Mouse (Mus musculus) cortical plate, adult 2 months (tissue): ENCODE data around the gene Pafah1b1. TPM values are rescaled to one million over a fixed set of nuclear protein-coding genes. Genes with fewer than 3 reads are reported as not detected.

Experiments used
- H3K27ac ChIP-seq: fragments of 200-500 bp; 2 replicates; pipeline ENCODE4 v1.5.1; 2012; ENCODE audit warnings: low read length, control low read depth, inconsistent platforms; ENCODE audit not compliant: insufficient read depth
- H3K4me1 ChIP-seq: fragments of 200-500 bp; 2 replicates; pipeline ENCODE4 v1.6.1; 2011; ENCODE audit warnings: low read length; ENCODE audit not compliant: control insufficient read depth, insufficient read depth
- H3K4me3 ChIP-seq: fragments of 200-500 bp; 2 replicates; pipeline ENCODE4 v1.5.1; 2011; ENCODE audit warnings: mild to moderate bottlenecking, low read length, control low read depth; ENCODE audit not compliant: insufficient read depth
- CTCF ChIP-seq: fragments of 200-500 bp; IDR thresholded peaks from 2 replicates; pipeline ENCODE4 v1.5.1; 2011; ENCODE audit warnings: mild to moderate bottlenecking, control low read depth, low read length; ENCODE audit not compliant: insufficient read depth; ENCODE audit errors: extremely low read depth
- POLR2A ChIP-seq: fragments of 200-500 bp; IDR thresholded peaks from 2 replicates; pipeline ENCODE4 v1.6.1; 2011; ENCODE audit warnings: mild to moderate bottlenecking, low read length, control low read depth; ENCODE audit not compliant: insufficient read depth; ENCODE audit errors: extremely low read depth
- polyA plus RNA-seq: library from polyadenylated mRNA; depleted of rRNA; stranded (reverse); fragments of >200 nt; gene quantifications from 2 replicates; pipeline ENCODE4 v1.2.3, GENCODE M21; 2012; rRNA removed

The Pafah1b1 gene
- polyA plus RNA-seq, 1 experiment, result 177 TPM

- Histone ChIP-seq H3K4me3 (peak overlapping the region; percentile 31), H3K4me1 (peaks cover 5% of the 10 kb centered on the region), H3K27ac (peak overlapping the region; percentile 3; the same call in 1 of the 2 replicates)
- TF ChIP-seq CTCF (no peak), POLR2A (no peak)
These were observed 87.0 kb downstream of the Pafah1b1 start for GRCm38 (mm10) chr11:74637486-74637885.

GRCm38 (mm10) chr11:74634490-74635275 is 89.8 kb downstream of the Pafah1b1 start:
- Histone ChIP-seq H3K4me1 (peaks cover 5% of the 10 kb centered on the region), H3K27ac (no peak overlapping the region), H3K4me3 (no peak overlapping the region)
- TF ChIP-seq CTCF (peak; percentile 87), POLR2A (no peak)

GRCm38 (mm10) chr11:74631880-74632789 is 92.3 kb downstream of the Pafah1b1 start:
- Histone ChIP-seq H3K4me1 (peaks cover under 1% of the 10 kb centered on the region; the same call in 1 of the 2 replicates), H3K27ac (no peak overlapping the region), H3K4me3 (no peak overlapping the region)
- TF ChIP-seq POLR2A (no peak), CTCF (no peak)

- no peak overlapping the region for H3K4me3 ChIP-seq
- no peak for TF ChIP-seq POLR2A
- no peak for TF ChIP-seq CTCF
- H3K27ac ChIP-seq, result no peak overlapping the region
- H3K4me1 ChIP-seq, result peaks cover 2% of the 10 kb centered on the region
These were observed 97.0 kb downstream of the Pafah1b1 start for GRCm38 (mm10) chr11:74627481-74627880.

DNA sequence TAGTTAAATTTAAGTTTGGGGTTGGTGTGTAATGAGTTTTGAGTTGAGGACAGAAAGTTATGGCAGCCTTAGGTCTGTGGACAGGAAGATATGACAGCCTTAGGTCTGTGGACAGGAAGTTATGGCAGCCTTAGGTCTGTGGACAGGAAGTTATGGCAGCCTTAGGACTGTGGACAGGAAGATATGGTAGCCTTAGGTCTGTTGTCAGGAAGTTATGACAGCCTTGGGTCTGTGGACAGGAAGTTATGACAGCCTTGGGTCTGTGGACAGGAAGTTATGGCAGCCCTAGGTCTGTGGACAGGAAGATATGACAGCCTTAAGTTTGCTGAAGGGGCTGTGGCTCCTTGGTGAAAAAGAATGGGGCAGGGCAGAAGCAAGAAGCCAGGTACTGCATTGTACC is 99.1 kb downstream of the Pafah1b1 start:
- H3K4me1 ChIP-seq, result peaks cover 4% of the 10 kb centered on the region
- no peak overlapping the region for H3K4me3 ChIP-seq
- TF ChIP-seq POLR2A (no peak), CTCF (no peak)

More for the DNA sequence above, 99.1 kb downstream of the Pafah1b1 start:
- H3K27ac ChIP-seq, result no peak overlapping the region

Other genes with a start within 250 kb of the Pafah1b1 start
- gene Rap1gap2, start 113.8 kb downstream of the Pafah1b1 start, polyA plus RNA-seq, result 133 and 135 TPM in 2 replicates
- gene Ccdc92b, start 105.1 kb downstream of the Pafah1b1 start, polyA plus RNA-seq, result 22.7 and 23.1 TPM in 2 replicates
- 51.1 and 52.2 TPM in 2 replicates for gene Cluh, start 75.2 kb downstream of the Pafah1b1 start, polyA plus RNA-seq
- 14.4 and 15.1 TPM in 2 replicates for gene Mettl16, start 46.2 kb upstream of the Pafah1b1 start, polyA plus RNA-seq
- gene Mnt, start 106.2 kb upstream of the Pafah1b1 start, polyA plus RNA-seq, result 19.9 and 22.1 TPM in 2 replicates
- gene Sgsm2, start 172.4 kb upstream of the Pafah1b1 start, polyA plus RNA-seq, result 82.7 and 91.9 TPM in 2 replicates
- gene Tsr1, start 173.4 kb upstream of the Pafah1b1 start, polyA plus RNA-seq, result 18.1 and 19.0 TPM in 2 replicates
- 26.9 and 29.2 TPM in 2 replicates for gene Smg6, start 201.2 kb upstream of the Pafah1b1 start, polyA plus RNA-seq
- gene Srr, start 201.3 kb upstream of the Pafah1b1 start, polyA plus RNA-seq, result 60.0 and 62.7 TPM in 2 replicates